Mouse (Mus musculus): ENCODE results near the gene Gtf2i.

Gene Gtf2i

GRCm38 (mm10) chr5:134323311-134323710 is 8.8 kb upstream of the Gtf2i start:
- in situ Hi-C loops (cut with MboI, MseI) = loop anchor here in 1 of 2 experiments (25.0 kb wide), 1 partner anchor 1214 kb away; the partner anchor contains the start of gene Hip1

- in situ Hi-C loops (cut with MboI, MseI) = loop anchor here in 1 of 2 experiments (25.0 kb wide), 1 partner anchor 1215 kb away; the partner anchor contains the start of gene Hip1
Measured at GRCm38 (mm10) chr5:134322355-134322754, 7.8 kb upstream of the Gtf2i start.

GRCm38 (mm10) chr5:134321699-134322098 is 7.1 kb upstream of the Gtf2i start:
- in situ Hi-C loops (cut with MboI, MseI) = loop anchor here in 1 of 2 experiments (25.0 kb wide), 1 partner anchor 1216 kb away; the partner anchor contains the start of gene Hip1

GRCm38 (mm10) chr5:134318903-134319302 is 4.3 kb upstream of the Gtf2i start:
- in situ Hi-C loops (cut with MboI, MseI) = loop anchor here in 1 of 2 experiments (25.0 kb wide), 1 partner anchor 1218 kb away; the partner anchor contains the start of gene Hip1

- in situ Hi-C loops (cut with MboI, MseI) = loop anchor here in 1 of 2 experiments (25.0 kb wide), 1 partner anchor 1221 kb away; the partner anchor contains the start of gene Hip1
Measured at GRCm38 (mm10) chr5:134316721-134317120, 2.2 kb upstream of the Gtf2i start.

GRCm38 (mm10) chr5:134315623-134316350 is 1.2 kb upstream of the Gtf2i start:
- in situ Hi-C loops (cut with MboI, MseI) = loop anchor here in 1 of 2 experiments (25.0 kb wide), 1 partner anchor 1222 kb away; the partner anchor contains the start of gene Hip1

GRCm38 (mm10) chr5:134314068-134314674 is 389 bp downstream of the Gtf2i start:
- in situ Hi-C loops (cut with MboI, MseI) = loop anchor here in 1 of 2 experiments (25.0 kb wide), 1 partner anchor 1223 kb away; the partner anchor contains the start of gene Hip1

- in situ Hi-C loops (cut with MboI, MseI) = loop anchor here in 1 of 2 experiments (25.0 kb wide), 1 partner anchor 1224 kb away; the partner anchor contains the start of gene Hip1
Measured at GRCm38 (mm10) chr5:134313451-134314067, 1.0 kb downstream of the Gtf2i start.

- in situ Hi-C loops (cut with MboI, MseI) = loop anchor here in 1 of 2 experiments (25.0 kb wide), 1 partner anchor 1224 kb away; the partner anchor contains the start of gene Hip1
Measured at GRCm38 (mm10) chr5:134312691-134313450, 1.7 kb downstream of the Gtf2i start.

- in situ Hi-C loops (cut with MboI, MseI) = loop anchor here in 1 of 2 experiments (25.0 kb wide), 1 partner anchor 1225 kb away; the partner anchor contains the start of gene Hip1
Measured at GRCm38 (mm10) chr5:134311894-134312411, 2.6 kb downstream of the Gtf2i start.

- in situ Hi-C loops (cut with MboI, MseI) = loop anchor here in 1 of 2 experiments (25.0 kb wide), 1 partner anchor 1227 kb away; the partner anchor contains the start of gene Hip1
Measured at GRCm38 (mm10) chr5:134310201-134310600, 4.4 kb downstream of the Gtf2i start.

- in situ Hi-C loops (cut with MboI, MseI) = loop anchor here in 1 of 2 experiments (25.0 kb wide), 1 partner anchor 1228 kb away; the partner anchor contains the start of gene Hip1
Measured at GRCm38 (mm10) chr5:134309345-134309744, 5.2 kb downstream of the Gtf2i start.

- in situ Hi-C loops (cut with MboI, MseI) = loop anchor here in 1 of 2 experiments (25.0 kb wide), 1 partner anchor 1233 kb away; the partner anchor contains the start of gene Hip1
Measured at GRCm38 (mm10) chr5:134304639-134305038, 9.9 kb downstream of the Gtf2i start.

GRCm38 (mm10) chr5:134295277-134296050 is 19.1 kb downstream of the Gtf2i start:
- in situ Hi-C loops (cut with MboI, MseI) = no loop called here

- in situ Hi-C loops (cut with MboI, MseI) = no loop called here
Measured at GRCm38 (mm10) chr5:134294606-134295005, 20.0 kb downstream of the Gtf2i start.

- in situ Hi-C loops (cut with MboI, MseI) = no loop called here
Measured at GRCm38 (mm10) chr5:134291096-134291495, 23.5 kb downstream of the Gtf2i start.

- in situ Hi-C loops (cut with MboI, MseI) = no loop called here
Measured at GRCm38 (mm10) chr5:134289935-134290560, 24.5 kb downstream of the Gtf2i start.

GRCm38 (mm10) chr5:134288071-134288470 is 26.5 kb downstream of the Gtf2i start:
- in situ Hi-C loops (cut with MboI, MseI) = no loop called here

- in situ Hi-C loops (cut with MboI, MseI) = no loop called here
Measured at GRCm38 (mm10) chr5:134284921-134285320, 29.6 kb downstream of the Gtf2i start.

Data from T-helper 17 cell (primary cell).